Comparison of ENCODE assay signal across 14 mouse cellular contexts in the genomic region with DNA sequence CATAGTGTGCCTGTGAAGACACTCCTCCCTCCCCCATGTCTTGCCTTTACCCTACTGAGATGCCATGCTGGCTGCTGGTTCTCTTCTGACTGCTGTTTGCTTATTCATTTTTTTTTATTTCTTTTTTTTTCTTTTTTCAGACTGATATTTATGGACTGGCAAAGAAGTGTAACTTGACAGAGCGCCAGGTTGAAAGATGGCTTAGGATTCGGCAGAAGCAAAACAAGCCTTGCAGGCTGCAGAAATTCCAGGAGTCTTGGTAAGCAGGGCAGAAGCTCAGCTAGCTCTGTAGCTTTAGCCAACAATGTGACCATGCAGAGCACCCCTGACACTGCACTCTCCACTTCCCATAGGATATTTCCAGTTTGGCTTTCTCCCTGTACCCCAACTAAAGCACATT. TPM values are rescaled to one million over a fixed set of nuclear protein-coding genes. Genes with fewer than 3 reads are reported as not detected.
DNase-seq lines count a peak whose midpoint lies in the region; ATAC-seq lines count a peak whose summit lies in the region.
"Had no signal": no experiment of that assay in that cellular context is flagged by ENCODE, and none has a peak within 500 bp of the region (broad histone marks: within the 10 kb centered on the region; RNA-seq: fewer than 3 reads in every experiment).

No protein-coding gene starts in this region.

- no peak overlapping the region for H3K4me3 ChIP-seq in kidney, embryonic 16.5 days (ENCODE audit: low read length)
- H3K4me3 ChIP-seq in midbrain, embryonic 15.5 days, result no peak overlapping the region
- H3K4me3 ChIP-seq: liver, embryonic 15.5 days had no signal

- no peaks in the 10 kb centered on the region for H3K9me3 ChIP-seq in kidney, embryonic 16.5 days (ENCODE audit: low read length)
- no peaks in the 10 kb centered on the region for H3K9me3 ChIP-seq in midbrain, embryonic 15.5 days
- H3K9me3 ChIP-seq: liver, embryonic 15.5 days had no signal

- H3K27me3 ChIP-seq in kidney, embryonic 16.5 days (ENCODE audit: insufficient read depth, low read length), result no peaks in the 10 kb centered on the region
- H3K27me3 ChIP-seq in midbrain, embryonic 15.5 days (replicated peaks), result no peaks in the 10 kb centered on the region
- H3K27me3 ChIP-seq: CH12.LX; liver, embryonic 15.5 days had no signal

- H3K4me2 ChIP-seq in kidney, embryonic 16.5 days (replicated peaks; ENCODE audit: low read depth, low read length), result no peak overlapping the region
- no peak overlapping the region for H3K4me2 ChIP-seq in midbrain, embryonic 15.5 days
- H3K4me2 ChIP-seq: liver, embryonic 15.5 days had no signal

- H3K9ac ChIP-seq in kidney, embryonic 16.5 days (replicated peaks; ENCODE audit: low read length), result no peak overlapping the region
- no peak overlapping the region for H3K9ac ChIP-seq in midbrain, embryonic 15.5 days
- H3K9ac ChIP-seq: liver, embryonic 15.5 days had no signal

- H3K4me1 ChIP-seq in kidney, embryonic 16.5 days (ENCODE audit: insufficient read depth, low read length), result peaks cover 15% of the 10 kb centered on the region
- H3K4me1 ChIP-seq in midbrain, embryonic 15.5 days, result no peaks in the 10 kb centered on the region
- H3K4me1 ChIP-seq: liver, embryonic 15.5 days had no signal

- DNase-seq in kidney, adult 8-10 months, result no peak
- DNase-seq in adipocyte (ENCODE audit: low spot score), result peak; percentile 69
- peak; percentile 8 to 40 for DNase-seq in frontal cortex, postnatal 36 days (ENCODE audit: low spot score in 2 of 2)
- peak; percentile 8 for DNase-seq in right cerebral cortex, adult 18-20 months
- no peak for DNase-seq in Muller cell, postnatal 12 days (ENCODE audit: inconsistent ontology term)
- DNase-seq: thymus, postnatal 36 days had no signal

- H3K36me3 ChIP-seq in kidney, embryonic 16.5 days (ENCODE audit: insufficient read depth, low read length), result no peaks in the 10 kb centered on the region
- H3K36me3 ChIP-seq in midbrain, embryonic 15.5 days (replicated peaks), result no peaks in the 10 kb centered on the region
- H3K36me3 ChIP-seq: liver, embryonic 15.5 days had no signal

- H3K27ac ChIP-seq in kidney, embryonic 16.5 days (ENCODE audit: low read length), result peak overlapping the region; percentile 63
- H3K27ac ChIP-seq in midbrain, embryonic 15.5 days, result no peak overlapping the region
- H3K27ac ChIP-seq: hindbrain, postnatal 0 days; liver, embryonic 15.5 days had no signal

- 40% methylated on average over 2 of the region's 2 CpGs for WGBS in kidney, embryonic 16.5 days
- WGBS in midbrain, embryonic 15.5 days, result 73% methylated on average over 2 of the region's 2 CpGs

- no peak for ATAC-seq in kidney, embryonic 16.5 days (ENCODE audit: low FRiP score, low TSS enrichment)
- ATAC-seq in activated CD4-positive, CD25-positive, alpha-beta regulatory T cell, adult 4 months, result no peak
- ATAC-seq in midbrain, embryonic 15.5 days (replicated peaks), result no peak
- ATAC-seq: hindbrain, postnatal 0 days; midbrain, embryonic 16.5 days had no signal

RNA-seq across cellular contexts. Expression of a gene that starts 36.1 kb away (rescaled TPM):
- polyA plus RNA-seq in kidney, embryonic 16.5 days (2015; fragmentation: Nextera tagmentation; extraction: Ambion mirVana), result 1.7 and 2.7 TPM in 2 replicates
- not detected for polyA plus RNA-seq in activated CD4-positive, CD25-positive, alpha-beta regulatory T cell, adult 4 months (2017; shearing (Covaris generic))
- 0.46 and 0.50 TPM in 2 replicates for polyA plus RNA-seq in midbrain, embryonic 15.5 days (2015; fragmentation: Nextera tagmentation; extraction: Ambion mirVana)
- polyA plus RNA-seq: spleen, adult 2 months had no signal

Comparison
In these comparisons a context has a peak if more than half of its experiments do, and no peak if none do; other contexts are left out.
1. DNase-seq: peak in adipocyte (single experiment), frontal cortex, postnatal 36 days (2 of 2) and right cerebral cortex, adult 18-20 months (single experiment); none in kidney, adult 8-10 months (0 of 2) and Muller cell, postnatal 12 days (single experiment).